Mouse (Mus musculus) kidney, postnatal 36 days (tissue): ENCODE measurements around the gene Tm4sf5.

Source experiments
- DNase-seq, 2 experiments: peaks; one replicate each; pipeline ENCODE4 v3.0.0; 2021 to 2022; ENCODE audit warnings: mixed read lengths in 2 of 2

Gene Tm4sf5

DNA sequence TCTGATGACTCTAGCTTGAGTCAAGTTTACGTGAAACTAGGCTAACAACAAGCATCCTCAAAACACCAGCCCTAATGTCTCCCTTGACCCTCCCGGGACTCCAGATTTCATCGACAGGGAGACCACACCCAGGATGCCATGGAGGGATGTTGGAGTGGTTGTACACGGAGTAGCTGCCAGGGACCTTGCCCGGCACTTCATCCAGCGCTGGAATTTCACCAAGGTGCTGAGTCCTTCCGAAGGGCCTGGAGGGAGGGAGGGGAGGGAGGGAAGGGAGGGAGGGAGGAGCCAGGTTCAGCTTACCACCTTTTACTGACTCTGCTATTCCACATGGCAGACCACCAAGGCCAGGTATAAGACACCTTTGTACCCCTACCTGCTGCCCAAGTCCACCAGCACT, 48.9 kb downstream of the Tm4sf5 start:
- DNase-seq: no peak

DNA sequence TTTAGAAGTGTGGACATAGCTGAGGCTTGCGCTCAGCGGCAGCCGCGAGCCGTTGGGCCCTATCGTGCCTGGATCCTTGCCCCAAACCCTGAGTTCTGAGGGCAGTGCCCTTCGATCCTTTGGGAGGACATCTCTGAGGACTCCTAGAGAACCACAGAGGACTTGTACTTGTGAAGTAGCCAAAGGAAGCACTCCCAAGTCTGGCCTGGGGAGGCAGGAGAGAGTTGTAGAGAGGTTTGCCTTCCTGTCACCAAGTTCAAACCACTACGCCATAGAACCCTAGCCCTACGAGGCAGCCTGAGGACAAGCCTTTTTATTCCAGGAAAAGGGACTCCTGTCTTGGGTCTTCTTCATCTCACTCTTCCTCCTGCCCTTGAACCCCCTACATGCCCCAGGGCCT, 52.5 kb downstream of the Tm4sf5 start:
- DNase-seq: peak in 1 of 2 experiments; percentile 38
